Mouse (Mus musculus) adrenal gland, postnatal 4 days (tissue): Measurements from ENCODE around the gene Plekhg1. TPM values are rescaled to one million over a fixed set of nuclear protein-coding genes. Genes with fewer than 3 reads are reported as not detected.

Experiments
- DNase-seq, 2 experiments: peaks; one replicate each; pipeline ENCODE4 v3.0.0; 2021 to 2022; ENCODE audit warnings: low spot score in 2 of 2, mixed read lengths in 2 of 2
- total RNA-seq, 2 experiments: library from RNA; stranded (reverse); gene quantifications; 2 replicates each; pipeline ENCODE4 v1.2.3; 2021

Plekhg1 gene
- total RNA-seq, 2 experiments from 2014 or later = 12.0 to 15.4 TPM

DNA sequence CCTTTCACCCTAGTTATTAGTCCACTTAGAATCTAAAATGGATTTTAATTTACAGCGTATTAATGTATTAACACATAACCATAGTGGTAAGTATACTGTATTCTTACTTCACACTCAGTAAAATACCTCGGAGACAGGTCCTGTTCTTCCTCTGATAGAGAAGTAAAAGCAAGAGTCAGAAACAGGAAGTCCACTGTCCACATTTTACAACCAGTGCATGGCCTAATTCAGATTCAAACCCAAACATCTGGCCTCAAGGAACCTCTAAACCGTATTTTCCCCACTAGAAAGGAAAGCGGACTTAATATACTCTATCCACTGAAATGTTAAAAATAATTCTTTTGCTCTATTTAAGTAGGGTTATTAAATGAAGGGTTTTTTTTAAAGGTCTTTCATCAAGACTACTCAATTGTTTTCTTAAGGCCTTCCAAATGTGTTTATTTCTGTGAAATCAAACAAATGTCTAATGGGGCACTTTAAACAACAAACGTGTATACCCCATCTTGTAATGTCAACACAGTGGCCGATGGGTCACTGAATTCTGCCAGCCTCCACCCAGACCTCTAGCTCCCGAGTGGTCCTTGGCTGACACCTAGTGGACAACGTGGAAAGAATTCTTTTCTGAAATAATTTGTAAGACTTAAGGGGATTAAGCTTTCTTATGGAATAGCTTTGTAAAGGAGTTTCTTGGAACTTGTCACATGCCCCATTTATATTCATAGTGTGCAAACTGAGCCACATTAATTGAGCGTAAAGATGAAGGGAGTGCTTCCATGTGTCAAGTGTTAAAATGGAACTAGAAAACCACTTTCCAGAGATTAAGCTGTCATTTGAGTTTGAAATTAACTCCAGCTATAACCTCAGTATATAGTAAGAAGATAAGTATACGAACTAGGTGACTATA lies 203.6 kb downstream of the Plekhg1 start:
- DNase-seq = peak in 1 of 2 experiments; percentile 28

DNA sequence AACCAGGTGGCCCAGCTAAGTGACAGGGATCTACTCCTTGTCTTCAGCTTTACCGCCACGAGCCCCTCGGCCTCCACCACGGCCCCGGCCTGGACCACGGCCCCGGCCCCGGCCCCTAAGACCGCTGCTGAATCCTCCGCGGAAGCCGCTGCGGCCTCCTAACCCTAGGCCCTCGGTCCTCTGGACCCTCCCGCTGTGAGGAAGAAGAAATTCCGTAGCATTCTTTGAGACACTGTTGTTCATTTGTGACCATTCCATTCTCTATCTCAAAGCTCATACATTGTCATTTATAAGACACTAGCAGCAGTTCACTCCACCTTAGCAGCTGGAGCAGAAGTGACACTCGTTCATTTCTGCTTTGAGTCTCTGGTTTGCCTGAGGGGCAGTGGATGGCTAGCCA lies 206.7 kb downstream of the Plekhg1 start:
- DNase-seq = no peak

GRCm38 (mm10) chr10:3947346-3947745 lies 207.2 kb downstream of the Plekhg1 start:
- no peak for DNase-seq

DNA sequence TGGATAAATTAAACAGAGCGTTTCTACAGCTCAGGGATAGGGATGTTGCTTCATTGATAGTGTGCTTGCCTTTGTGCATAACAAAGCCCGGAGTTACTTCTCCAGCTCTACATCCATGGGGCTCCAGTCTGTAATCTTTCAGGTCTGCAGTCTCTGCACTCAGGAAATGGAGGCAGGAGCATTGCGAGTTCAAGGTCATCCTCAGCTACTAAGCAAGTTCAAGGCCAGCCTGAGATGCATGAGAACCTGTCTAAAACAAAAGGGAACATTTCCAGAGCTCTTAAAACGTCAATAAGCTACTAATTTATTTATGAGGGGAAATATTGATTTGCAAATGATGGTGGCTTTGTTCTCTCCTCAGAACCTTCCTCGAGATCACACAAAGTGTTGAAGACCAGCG lies 209.1 kb downstream of the Plekhg1 start:
- no peak for DNase-seq

DNA sequence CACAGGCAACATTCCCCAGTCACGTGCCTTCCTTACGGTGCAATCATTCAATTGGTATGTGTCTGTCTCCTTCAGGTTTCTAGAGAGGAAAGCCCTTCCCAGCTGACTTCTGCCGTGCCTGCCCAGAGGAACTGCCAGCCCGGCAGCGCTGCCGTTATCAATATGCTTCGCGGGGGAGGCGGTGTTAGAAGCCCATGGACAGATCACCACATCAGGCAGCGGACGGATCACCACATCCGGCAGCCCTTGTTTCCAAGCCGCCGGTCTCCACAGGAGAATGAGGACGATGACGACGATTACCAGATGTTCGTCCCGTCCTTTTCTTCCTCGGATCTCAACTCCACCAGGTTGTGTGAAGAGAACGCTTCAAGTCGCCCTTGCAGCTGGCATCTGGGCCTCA lies 216.3 kb downstream of the Plekhg1 start:
- DNase-seq = no peak

DNA sequence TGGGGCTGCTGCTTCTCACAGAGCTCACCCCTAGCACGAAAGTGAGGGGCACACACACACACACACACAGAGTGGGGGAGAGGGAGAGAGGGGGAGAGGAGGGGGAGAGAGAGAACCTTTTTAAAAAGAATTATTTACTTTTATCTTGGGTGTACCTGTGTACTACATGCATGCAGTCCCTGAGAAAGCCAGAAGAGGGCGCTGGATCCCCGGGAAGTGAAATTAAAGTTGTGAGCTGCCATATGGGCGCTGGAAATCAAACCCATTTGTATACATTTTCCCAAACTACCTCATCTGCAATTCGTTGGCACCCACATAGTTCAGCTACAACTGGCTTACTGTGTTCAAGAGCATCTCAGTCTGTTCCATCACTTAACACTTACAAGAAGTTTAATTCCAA lies 218.4 kb downstream of the Plekhg1 start:
- no peak for DNase-seq

DNA sequence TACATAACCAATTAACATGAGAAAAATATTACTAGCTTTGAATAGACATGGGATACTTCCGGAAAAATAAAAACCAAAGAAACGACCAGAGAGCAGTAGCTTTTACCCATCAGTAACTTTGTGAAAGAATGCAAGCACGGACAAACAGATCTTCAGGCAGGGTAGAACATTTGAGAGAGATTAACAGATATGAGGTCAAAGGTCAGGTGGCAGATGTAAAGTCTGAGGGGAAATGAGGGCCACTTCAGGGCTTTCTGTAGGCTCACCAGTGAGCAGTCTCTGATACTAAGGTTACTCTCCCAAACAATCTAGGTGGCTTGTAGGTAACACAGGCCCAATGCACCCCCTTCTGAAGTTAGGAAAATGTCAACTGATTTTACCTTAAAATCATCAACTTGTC lies 228.9 kb downstream of the Plekhg1 start:
- DNase-seq = no peak

DNA sequence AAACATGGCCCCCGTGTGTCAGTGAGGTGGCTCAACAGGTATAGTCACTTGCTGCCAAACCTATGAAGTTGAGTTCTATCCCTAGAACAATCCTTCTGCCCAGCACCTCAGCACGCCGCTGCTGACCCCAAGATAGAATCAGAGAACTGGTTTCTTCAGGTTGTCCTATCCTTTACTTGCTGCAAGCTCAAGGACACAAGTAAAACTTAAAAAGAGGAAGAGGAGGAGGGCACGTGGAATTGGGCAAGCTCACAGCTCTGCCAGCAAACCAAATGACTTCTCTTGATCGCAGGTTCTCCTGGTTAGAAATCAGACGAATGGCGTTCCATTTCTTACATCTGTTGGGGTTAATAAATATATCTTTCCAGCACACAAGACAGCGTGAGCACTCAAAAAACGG lies 232.1 kb downstream of the Plekhg1 start:
- DNase-seq = no peak

- peak; percentile 69 to 71 for DNase-seq
Observed at GRCm38 (mm10) chr10:3972981-3973588, 232.9 kb downstream of the Plekhg1 start, which contains the start of gene Mthfd1l. TSS of gene Mthfd1l (plus strand) at chr10:3973118.

- DNase-seq = peak; percentile 71 to 81
Observed at GRCm38 (mm10) chr10:3973589-3974070, 233.5 kb downstream of the Plekhg1 start.

DNA sequence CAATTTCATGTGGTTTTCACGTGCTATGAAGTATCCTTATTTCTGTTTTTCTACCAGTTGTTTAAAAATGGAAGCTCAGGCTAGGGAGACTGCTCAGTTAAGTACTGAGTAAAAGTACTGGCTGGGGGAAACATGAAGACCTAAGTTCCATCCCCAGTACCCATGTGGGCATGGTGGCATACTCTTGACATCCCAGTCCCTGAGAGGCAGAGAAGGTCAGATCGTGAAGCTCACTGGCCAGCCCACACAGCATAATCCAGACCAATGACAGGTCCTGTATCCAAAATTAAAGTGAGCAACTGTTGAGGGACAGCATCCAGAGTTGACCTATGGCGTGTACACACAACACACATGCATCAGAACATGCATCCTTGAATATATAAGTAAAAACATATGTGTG lies 234.2 kb downstream of the Plekhg1 start:
- DNase-seq = no peak

- DNase-seq = no peak
Observed at GRCm38 (mm10) chr10:3975898-3976622, 235.9 kb downstream of the Plekhg1 start.

DNA sequence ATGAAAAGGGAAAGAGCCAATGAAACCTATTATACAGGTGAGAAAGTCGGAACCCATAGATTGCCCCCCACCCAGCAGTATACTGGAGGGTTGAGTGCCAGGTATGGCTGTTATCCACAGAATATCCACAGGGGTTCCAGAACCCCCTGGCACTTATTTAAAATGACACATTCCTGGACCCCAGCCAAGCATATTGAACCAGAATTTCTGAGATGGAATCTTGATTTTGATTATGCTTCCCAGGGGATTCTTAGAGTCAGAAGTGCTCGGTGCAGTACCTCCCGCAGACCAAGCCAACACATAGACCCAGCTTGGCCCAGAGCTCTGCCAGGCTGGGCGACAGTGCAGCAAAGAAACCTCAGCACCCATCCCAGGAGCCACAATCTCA lies 236.5 kb downstream of the Plekhg1 start:
- DNase-seq = no peak

GRCm38 (mm10) chr10:3978326-3978725 lies 238.2 kb downstream of the Plekhg1 start:
- DNase-seq = no peak

DNA sequence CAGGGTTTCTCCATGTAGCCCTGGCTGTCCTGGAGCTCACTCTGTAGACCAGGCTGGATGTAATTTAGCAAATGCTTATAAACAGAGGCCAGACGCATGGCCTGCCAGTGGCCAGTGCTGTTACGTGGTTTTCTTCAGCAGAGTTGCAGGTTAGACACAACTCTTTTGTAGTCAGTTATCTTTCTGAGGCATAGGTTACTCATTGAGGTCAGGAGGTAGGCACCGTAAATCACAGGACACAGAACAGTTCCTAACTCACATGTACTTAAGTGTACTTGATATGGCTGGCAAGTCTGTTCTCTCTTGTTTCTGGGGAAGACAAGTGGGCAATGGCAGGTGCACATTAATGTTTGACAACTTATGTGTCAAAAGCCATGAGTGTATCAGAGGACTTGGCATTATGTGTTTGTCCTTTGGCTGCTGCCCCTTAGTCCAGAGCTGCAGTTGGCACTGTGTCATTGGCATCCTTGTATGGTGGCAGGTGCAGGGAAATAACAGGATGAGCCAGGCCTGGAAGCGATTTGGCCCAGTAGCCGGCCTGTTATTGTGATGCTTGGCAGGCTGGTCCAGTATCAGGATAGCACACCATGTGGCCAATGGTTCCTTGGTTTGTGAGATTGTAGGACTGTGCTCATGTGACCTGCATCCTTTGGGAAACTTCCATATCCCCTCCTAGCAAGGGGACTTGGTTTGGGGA lies 238.8 kb downstream of the Plekhg1 start:
- DNase-seq = no peak

- no peak for DNase-seq
Observed at GRCm38 (mm10) chr10:3980231-3980630, 240.1 kb downstream of the Plekhg1 start.

DNA sequence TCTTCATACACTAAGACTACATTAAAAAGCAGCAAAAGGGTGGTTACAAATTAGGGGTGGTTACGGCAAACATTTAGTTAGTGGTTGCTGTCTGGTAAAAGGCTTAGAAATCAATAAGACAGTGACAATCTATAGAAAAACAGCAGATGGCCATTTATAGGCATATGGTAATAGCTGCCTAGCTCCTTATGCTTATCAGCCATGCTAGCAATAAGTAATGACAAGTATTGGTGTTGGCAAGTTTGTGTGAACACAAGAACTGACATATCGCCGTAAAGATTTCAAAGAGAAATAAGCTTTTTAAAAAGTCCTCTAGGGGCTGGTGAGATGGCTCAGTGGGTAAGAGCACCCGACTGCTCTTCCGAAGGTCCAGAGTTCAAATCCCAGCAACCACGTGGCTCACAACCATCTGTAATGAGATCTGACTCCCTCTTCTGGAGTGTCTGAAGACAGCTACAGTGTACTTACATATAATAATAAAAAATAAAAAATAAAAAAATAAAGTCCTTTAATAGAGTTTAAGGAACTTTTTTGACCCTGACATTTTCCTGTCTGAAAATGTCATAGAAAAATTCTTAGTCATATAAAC lies 250.2 kb downstream of the Plekhg1 start:
- DNase-seq = no peak

DNA sequence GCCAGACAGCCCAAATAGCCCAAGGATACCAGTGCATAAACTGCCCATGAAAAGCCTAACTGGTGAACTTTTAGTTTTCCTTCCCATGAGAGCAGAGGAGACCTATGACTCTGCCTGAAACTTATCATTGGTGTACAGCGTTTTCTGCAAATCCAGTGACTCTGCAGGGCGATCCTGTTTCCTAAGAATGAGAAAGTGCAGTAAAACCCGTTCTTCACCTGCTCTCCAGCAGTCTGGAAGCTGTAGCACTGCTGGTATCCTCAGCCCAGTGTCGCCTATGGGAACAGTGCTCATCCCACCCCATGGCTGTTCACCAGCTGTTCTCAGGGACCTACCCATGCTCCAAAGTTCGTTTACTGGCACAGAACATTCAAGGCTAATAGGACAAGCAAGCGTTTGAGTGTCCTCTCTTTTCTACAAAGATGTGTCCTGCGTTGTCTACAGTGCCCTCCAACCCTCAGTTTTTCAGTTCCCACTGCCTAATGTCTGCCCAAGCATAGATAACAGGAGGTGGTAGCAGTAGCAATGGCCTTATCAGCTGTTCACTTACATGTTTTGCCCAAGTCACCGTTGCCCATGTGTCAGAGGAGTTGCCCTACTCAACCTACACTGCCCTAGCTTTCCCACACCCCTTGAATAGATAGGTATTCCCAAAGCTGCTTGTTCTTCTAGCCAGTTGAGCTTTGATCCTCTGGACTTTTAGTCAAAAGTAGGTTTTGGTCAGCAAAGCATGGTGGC lies 253.4 kb downstream of the Plekhg1 start:
- no peak for DNase-seq

- no peak for DNase-seq
Observed at GRCm38 (mm10) chr10:3995277-3995676, 255.1 kb downstream of the Plekhg1 start.
